Mouse (Mus musculus) liver, embryonic 14.5 days (tissue): Measurements from ENCODE around the gene Syngr1. TPM values are rescaled to one million over a fixed set of nuclear protein-coding genes. Genes with fewer than 3 reads are reported as not detected.

ENCODE experiments used
- ATAC-seq: fragments of 200-750 bp; cut with Nextera tagmentation; 2 replicates; pipeline ENCODE4 v1.8.0; 2017; ENCODE audit warnings: moderate number of reproducible peaks, mild to moderate bottlenecking, moderate library complexity; ENCODE audit not compliant: insufficient read depth
- DNase-seq, 3 experiments: peaks; one replicate each; pipeline ENCODE4 v3.0.0-alpha.2; 2012 to 2013; ENCODE audit warnings: low read depth in 3 of 3, low spot score in 3 of 3
- H3K27ac ChIP-seq: fragments of 300-500 bp; sonication (generic); 2 replicates; pipeline ENCODE4 v1.5.1; 2014; ENCODE audit warnings: moderate library complexity, mild to moderate bottlenecking, control low read depth, inconsistent platforms
- H3K27me3 ChIP-seq: fragments of 300-500 bp; sonication (generic); 2 replicates; pipeline ENCODE4 v1.6.1; 2014; ENCODE audit warnings: mild to moderate bottlenecking, low read length, moderate library complexity; ENCODE audit not compliant: control insufficient read depth, insufficient read depth
- H3K36me3 ChIP-seq: fragments of 300-500 bp; sonication (generic); replicated peaks from 2 replicates; pipeline ENCODE4 v1.6.1; 2014; ENCODE audit warnings: low read depth; ENCODE audit not compliant: control insufficient read depth, insufficient read depth
- H3K4me1 ChIP-seq, 2 experiments: fragments of 200-500 bp in 1 of 2; fragments of 300-500 bp in 1 of 2; sonication (generic) in 1 of 2; replicated peaks; 2 replicates each; pipeline ENCODE4 v1.6.1; 2012 to 2014; ENCODE audit warnings: antibody characterized with exemption in 1 of 2, inconsistent platforms in 1 of 2, low read length in 1 of 2; ENCODE audit not compliant: control insufficient read depth in 2 of 2, insufficient read depth in 2 of 2
- H3K4me2 ChIP-seq: fragments of 300-500 bp; sonication (generic); 2 replicates; pipeline ENCODE4 v1.6.1; 2014; ENCODE audit warnings: low read depth, mild to moderate bottlenecking, control low read depth, moderate library complexity
- H3K4me3 ChIP-seq, 2 experiments: fragments of 200-500 bp in 1 of 2; fragments of 300-500 bp in 1 of 2; sonication (generic) in 1 of 2; 2 replicates each; pipeline ENCODE4 v1.5.1; 2012 to 2014; ENCODE audit warnings: low read depth in 2 of 2, low read length in 2 of 2, mild to moderate bottlenecking in 2 of 2, control low read depth in 1 of 2, inconsistent platforms in 1 of 2, moderate library complexity in 1 of 2; ENCODE audit not compliant: insufficient read depth in 1 of 2
- H3K9ac ChIP-seq: fragments of 300-500 bp; sonication (generic); replicated peaks from 2 replicates; pipeline ENCODE4 v1.6.1; 2014; ENCODE audit warnings: mild to moderate bottlenecking, control low read depth, moderate library complexity
- H3K9me3 ChIP-seq: fragments of 300-500 bp; sonication (generic); 2 replicates; pipeline ENCODE4 v1.6.1; 2016; ENCODE audit warnings: low read length, mixed read lengths; ENCODE audit not compliant: control insufficient read depth
- CTCF ChIP-seq: IDR thresholded peaks from 2 replicates; pipeline ENCODE4 v1.5.1; 2016; ENCODE audit warnings: antibody characterized with exemption, low read depth, control low read depth
- EP300 ChIP-seq: IDR thresholded peaks from 2 replicates; pipeline ENCODE4 v1.6.1; 2016; ENCODE audit warnings: antibody characterized with exemption, low read depth
- WGBS: fragments of 180-500 bp; shearing (Covaris S2); extraction: QIAGEN DNeasy Blood & Tissue Kit; methylation state at CpG from one replicate; pipeline ENCODE4 v1.1.7; 2014; ENCODE audit not compliant: insufficient replicate concordance; 5-methylcytosine and 5-hydroxymethylcytosine counted together
- polyA plus RNA-seq, 2 experiments: library from polyadenylated mRNA; depleted of rRNA in 1 of 2; stranded (reverse) in 1 of 2; unstranded in 1 of 2; fragments of >200 nt; fragmentation: Nextera tagmentation in 1 of 2; extraction: Ambion mirVana in 1 of 2; gene quantifications; 2 replicates each; pipeline versions ENCODE4 v1.2.1 to v1.2.3; 2012 to 2014

Gene Syngr1
- polyA plus RNA-seq, 2 experiments = 10.4 to 14.4 TPM

- DNase-seq (no peak), ATAC-seq (no peak)
- Histone ChIP-seq H3K4me3 (no peak overlapping the region), H3K27me3 (no peaks in the 10 kb centered on the region), H3K27ac (no peak overlapping the region), H3K4me1 (peaks cover 0 to 4% of the 10 kb centered on the region in 2 experiments; a peak in 2 of 4 replicates), H3K9ac (no peak overlapping the region), H3K4me2 (no peak overlapping the region), H3K9me3 (peaks cover 4% of the 10 kb centered on the region; the same call in 1 of the 2 replicates), H3K36me3 (peaks cover 27% of the 10 kb centered on the region)
- TF ChIP-seq CTCF (no peak), EP300 (no peak)
- 91% methylated on average over 5 of the region's 5 CpGs for WGBS
Observed at GRCm38 (mm10) chr15:80145397-80145796, 54.3 kb downstream of the Syngr1 start.

- peaks cover 0 to 4% of the 10 kb centered on the region in 2 experiments; a peak in 2 of 4 replicates for H3K4me1 ChIP-seq
- ATAC-seq (no peak), DNase-seq (no peak)
- peaks cover 22% of the 10 kb centered on the region for H3K36me3 ChIP-seq
- H3K27me3 ChIP-seq = no peaks in the 10 kb centered on the region
- TF ChIP-seq CTCF (no peak), EP300 (no peak)
- 26% methylated on average over 6 of the region's 6 CpGs for WGBS
- H3K9me3 ChIP-seq = peaks cover 4% of the 10 kb centered on the region; the same call in 1 of the 2 replicates
- H3K27ac ChIP-seq = no peak overlapping the region
- no peak overlapping the region for H3K4me2 ChIP-seq
- no peak overlapping the region for H3K4me3 ChIP-seq
- H3K9ac ChIP-seq = no peak overlapping the region
Observed at GRCm38 (mm10) chr15:80146153-80146552, 55.0 kb downstream of the Syngr1 start.

DNA sequence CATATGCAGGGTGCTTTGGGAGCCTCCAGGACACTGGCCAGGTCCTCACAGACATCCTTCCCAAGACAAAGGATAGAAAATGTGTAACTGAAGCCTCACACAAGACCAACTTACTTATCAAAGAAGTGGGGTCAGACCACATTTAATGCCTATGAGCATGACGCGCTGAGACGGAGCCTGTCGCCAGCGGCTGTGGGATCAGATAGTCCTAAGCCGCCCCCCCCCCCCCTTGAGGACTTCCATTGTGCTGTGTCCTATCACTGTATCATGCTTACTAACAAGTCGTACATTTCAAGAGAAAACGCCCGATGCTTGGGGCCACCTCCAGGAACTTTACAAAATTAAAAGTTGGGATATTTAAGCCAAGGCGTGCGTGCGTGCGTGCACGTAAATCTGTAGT is 56.0 kb downstream of the Syngr1 start:
- no peak overlapping the region for H3K4me3 ChIP-seq

GRCm38 (mm10) chr15:80147511-80147910 is 56.4 kb downstream of the Syngr1 start:
- Histone ChIP-seq H3K4me3 (no peak overlapping the region), H3K9me3 (no peaks in the 10 kb centered on the region), H3K4me2 (no peak overlapping the region), H3K9ac (no peak overlapping the region), H3K27me3 (no peaks in the 10 kb centered on the region), H3K27ac (no peak overlapping the region), H3K36me3 (peaks cover 14% of the 10 kb centered on the region), H3K4me1 (peaks cover 0 to 4% of the 10 kb centered on the region in 2 experiments; a peak in 2 of 4 replicates)
- 67% methylated on average over 5 of the region's 5 CpGs for WGBS
- TF ChIP-seq CTCF (no peak), EP300 (no peak)
- ATAC-seq (no peak), DNase-seq (no peak)

More for the DNA sequence above, 56.0 kb downstream of the Syngr1 start:
- Histone ChIP-seq H3K4me2 (no peak overlapping the region), H3K4me1 (peaks cover 0 to 4% of the 10 kb centered on the region in 2 experiments; a peak in 2 of 4 replicates), H3K36me3 (peaks cover 18% of the 10 kb centered on the region), H3K27ac (no peak overlapping the region), H3K9ac (no peak overlapping the region), H3K9me3 (peaks cover under 1% of the 10 kb centered on the region; the same call in 1 of the 2 replicates), H3K27me3 (no peaks in the 10 kb centered on the region)
- TF ChIP-seq EP300 (no peak), CTCF (no peak)
- ATAC-seq (no peak), DNase-seq (no peak)
- 56% methylated on average over 14 of the region's 14 CpGs for WGBS

- Histone ChIP-seq H3K4me3 (no peak overlapping the region), H3K4me2 (no peak overlapping the region), H3K27ac (no peak overlapping the region), H3K9ac (no peak overlapping the region), H3K27me3 (no peaks in the 10 kb centered on the region), H3K9me3 (no peaks in the 10 kb centered on the region), H3K36me3 (peaks cover 9% of the 10 kb centered on the region), H3K4me1 (peaks cover 0 to 4% of the 10 kb centered on the region in 2 experiments; a peak in 2 of 4 replicates)
- ATAC-seq (no peak), DNase-seq (no peak)
- 80% methylated on average over 8 of the region's 8 CpGs for WGBS
- TF ChIP-seq CTCF (no peak), EP300 (no peak)
Observed at GRCm38 (mm10) chr15:80148565-80148964, 57.4 kb downstream of the Syngr1 start.
